Mouse (Mus musculus): Measurements from ENCODE around the gene Lifr.

DNA sequence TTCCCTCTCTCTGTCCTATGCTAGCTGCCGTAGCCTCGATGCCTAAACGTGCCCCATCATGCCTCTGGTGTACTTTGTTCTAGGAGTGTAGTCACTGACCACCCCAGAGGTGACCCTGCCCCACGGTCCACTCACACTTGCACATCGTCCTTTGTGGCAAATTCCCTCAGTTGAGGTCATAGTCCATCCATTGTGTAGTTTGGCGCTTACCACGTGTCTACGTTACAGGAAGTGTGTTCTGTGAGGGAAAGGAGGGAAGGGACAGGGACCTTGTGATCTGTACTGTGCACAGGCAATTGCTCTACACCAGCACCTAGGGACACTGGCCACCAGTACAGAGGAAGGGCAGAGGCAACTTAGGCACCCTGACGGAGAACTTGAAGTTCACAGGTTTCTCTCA is 69.5 kb downstream of the Lifr start:
- TF ChIP-seq POLR2A (IDR thresholded peaks at IDR 0.05; ENCODE audit: insufficient read depth, low read depth, low read length): no peak
- no peak for TF ChIP-seq CTCF (IDR thresholded peaks at IDR 0.05)
- TF ChIP-seq EP300 (IDR thresholded peaks at IDR 0.05; ENCODE audit: insufficient read depth, low read depth, low read length): no peak

All from heart, adult 2 months (tissue).